Mouse (Mus musculus) spleen, adult 12 weeks (tissue): ENCODE results near the gene Ppp2r5c.

Experiments used
- DNase-seq: peaks from one replicate; pipeline ENCODE4 v3.0.0; 2022; ENCODE audit warnings: low spot score

Gene Ppp2r5c

DNA sequence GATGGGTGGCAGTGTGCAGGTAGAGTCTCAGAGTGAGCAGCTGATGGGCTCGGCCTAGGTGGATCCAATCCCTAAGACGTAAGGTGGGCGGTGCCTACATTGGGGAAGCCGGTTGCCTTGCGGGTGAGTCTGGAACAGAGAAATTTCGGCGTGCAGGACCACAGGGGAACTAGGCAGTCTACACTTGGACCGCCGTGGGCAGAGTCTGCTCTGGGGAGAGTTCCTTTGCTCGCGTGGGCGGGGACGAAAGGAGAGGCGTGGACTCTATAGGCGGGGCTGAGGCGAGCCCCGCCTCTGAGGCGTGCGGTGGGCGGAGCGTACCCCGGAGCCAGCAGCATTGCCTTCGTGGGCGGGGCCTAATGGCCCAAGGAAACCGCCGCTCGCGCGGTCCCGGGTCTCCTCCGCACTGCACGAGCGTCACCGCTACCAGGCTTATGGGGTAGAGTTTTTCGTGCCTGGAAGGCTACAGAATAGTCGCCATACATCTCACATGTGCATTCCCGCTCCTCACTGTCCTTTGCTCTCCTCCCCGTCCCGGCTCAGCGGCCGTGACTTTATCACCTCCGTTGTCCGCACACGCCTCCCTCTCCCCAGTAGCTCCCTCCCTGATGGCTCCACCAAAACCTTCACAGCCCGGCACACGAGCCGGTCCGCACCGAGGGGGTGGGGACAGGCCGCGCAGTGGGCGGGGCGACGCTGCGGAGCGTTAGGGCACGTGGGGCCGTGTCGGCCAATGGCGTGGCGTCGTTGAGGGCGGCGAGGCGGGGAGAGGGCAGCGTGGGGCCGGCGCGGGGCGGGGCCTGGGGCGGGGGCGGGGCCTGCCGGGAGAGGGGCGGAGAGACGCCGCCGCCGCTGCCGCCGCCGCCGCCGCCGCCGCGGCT is at the start of gene Ppp2r5c:
Gene Ppp2r5c (plus strand): TSS at position 831 of the 881 bp plus-strand sequence.
- peak; percentile 91 for DNase-seq

DNA sequence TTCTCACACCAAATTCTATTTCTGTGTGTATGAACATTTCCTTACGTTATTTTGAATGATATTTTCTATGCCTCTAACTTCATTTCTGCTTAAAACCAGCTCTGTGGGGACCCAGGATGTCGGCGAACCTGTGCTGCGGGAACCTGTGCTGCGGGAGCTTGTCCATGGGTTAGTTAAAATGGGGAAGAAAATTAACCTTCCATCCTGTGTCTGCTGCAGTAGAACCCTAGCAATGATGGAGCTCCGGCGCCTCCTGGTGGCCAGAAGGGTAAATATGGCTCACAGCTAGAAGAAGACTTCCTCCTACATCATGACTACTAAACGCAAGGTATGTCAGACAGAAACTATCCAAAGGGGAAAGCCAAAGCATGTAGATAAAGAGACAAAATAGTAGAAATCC is 48.6 kb upstream of the Ppp2r5c start:
- DNase-seq, result no peak

DNA sequence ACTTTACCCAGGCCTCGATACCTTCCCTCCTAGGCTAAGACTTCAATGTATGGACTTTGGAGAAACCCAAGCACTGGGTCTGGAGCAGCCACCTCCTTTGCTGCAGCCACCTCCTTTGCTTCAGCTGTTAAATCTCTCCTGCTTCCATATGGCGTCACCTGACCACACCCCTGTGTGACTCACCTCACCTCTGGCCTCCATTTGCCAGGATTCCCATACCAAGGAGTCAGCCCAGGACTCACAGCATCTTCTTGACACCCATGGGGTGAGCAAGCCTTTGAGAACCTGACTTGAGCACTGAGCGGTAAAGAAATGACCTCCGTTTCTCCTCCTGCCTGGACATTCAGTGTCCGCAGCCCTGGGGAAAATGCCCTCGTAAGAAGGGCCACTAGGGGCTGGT is 47.8 kb upstream of the Ppp2r5c start:
- DNase-seq, result no peak

DNA sequence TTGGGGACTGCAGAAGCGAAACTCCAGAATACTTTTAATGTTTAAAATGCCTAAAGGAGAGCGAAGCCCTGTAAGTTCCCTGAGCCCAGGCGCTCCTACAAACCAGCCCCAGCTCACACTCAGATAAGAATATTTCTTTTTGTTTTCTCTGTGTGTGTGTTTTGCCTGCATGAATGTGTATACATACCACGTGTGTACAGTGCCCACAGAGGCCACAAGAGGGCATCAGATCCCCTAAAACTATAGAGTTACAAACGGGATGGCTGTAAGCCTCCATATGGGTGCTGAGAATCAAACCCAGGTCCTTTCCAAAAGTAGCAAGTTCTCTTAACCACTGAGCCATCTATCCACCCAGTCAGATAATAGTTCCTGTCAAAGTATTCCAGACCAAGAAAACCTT is 46.0 kb upstream of the Ppp2r5c start:
- DNase-seq, result no peak

DNA sequence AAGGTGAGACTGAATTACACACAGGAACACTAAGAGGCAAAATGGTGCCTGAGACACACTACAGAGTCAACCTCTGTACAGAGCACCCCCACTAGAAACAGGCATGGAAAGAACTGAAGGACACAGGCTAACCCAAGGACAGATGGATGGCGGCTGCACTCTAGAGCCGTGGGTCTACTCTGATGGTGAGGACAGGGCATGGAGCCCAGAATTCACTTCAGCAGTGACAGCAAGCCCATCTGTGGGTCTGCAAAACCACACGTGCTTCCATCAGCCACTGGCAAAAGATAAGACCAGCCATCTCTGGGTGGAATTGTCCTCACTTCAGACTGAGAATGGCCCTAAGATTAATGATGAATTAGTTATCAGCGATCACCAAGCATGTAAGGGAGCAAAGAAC is 45.0 kb upstream of the Ppp2r5c start:
- DNase-seq, result no peak

DNA sequence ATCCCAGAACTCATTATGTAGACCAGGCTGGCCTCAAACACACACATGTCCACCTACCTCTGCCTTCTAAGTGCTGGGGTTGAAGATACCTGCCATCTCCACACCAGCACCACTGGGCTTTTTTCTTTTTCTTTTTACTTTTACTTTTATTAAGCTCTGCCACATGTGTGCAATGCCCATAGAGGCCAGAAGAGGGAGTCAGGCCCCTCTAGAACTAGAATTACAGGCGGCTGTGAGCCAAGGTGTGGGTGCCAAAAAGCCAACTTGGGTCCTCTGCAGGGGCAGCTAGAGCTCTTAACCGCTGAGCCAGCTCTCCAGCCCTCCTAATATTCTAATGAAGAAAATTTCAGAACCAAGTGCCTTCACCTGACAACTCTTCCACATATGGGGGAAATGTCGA is 30.7 kb upstream of the Ppp2r5c start:
- no peak for DNase-seq

DNA sequence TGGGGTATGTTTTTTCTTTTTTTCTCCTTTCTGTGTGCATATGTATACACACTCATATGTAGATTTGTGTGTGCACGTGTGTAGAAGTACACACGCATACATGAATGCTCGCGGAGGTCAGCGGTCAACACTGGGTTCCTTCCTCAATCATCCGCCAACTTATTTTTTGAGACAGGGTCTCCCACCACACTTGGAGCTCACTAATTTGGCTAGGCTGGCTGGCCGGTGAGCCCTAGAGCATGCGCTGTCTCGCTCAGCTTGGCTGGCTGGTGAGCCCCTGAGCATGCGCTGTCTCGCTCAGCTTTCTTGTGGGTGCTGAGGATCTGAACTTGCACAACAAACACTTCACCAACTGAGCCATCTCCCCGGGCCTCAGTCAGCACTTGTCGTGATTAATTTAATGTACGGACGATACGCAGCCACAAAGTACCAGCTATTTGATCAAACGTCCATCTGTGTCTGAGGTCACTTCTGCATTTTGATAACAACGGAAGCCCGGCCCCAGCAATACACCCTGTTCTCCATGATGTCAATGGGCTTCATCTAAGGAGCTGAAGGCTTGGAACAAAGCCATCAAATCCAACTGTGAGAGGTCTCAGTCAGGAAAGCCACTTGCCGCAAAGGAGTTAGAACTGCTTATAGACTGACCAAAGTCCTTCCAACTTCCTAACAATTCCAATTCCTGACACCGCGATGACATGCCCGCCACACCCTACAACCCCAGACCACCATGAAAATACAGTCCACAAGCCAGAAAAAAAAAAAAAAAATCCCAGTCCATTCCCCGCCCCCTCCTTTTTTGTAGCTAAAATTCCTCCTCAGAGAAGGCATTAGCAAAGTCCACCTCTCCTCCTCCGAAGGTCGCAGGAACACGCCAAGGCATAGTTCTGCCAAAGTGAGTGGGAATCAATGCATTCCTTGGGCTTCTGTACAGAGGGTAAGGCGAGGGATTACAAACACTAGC is 29.6 kb upstream of the Ppp2r5c start:
- DNase-seq, result no peak

DNA sequence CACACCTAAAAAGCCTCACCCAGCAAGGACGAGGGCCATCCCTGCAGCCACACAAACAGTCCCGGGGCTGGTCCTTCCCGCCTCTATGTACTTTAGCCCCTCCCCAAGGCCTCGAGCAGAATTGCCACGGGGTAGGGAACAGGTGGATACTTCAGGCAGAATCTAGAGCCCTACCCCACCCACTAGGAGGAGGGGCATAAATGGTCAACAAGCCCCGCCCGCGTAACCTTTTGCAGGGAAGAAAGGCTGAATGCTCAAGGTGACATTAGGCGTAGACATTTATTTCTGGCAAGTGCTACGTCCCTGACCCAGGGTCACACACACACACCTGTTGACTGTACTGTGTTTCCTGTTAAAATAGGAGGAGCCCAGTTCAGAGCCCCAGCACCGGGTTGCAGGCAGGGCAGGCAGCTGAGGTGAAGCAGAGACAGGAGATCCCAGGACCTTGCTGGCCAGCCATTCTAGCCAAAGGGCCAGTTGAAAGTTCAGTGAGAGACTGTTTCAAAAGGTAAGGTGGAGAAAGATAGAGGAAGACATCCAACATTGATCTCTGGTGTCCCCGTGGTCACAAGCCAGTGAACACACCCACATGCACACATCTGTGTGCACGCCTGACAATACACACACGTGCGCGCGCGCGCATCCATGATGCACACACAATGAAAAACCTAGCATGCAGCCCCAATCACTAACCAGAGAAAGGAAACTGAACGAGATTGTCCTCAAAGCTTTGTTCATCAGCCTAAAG is 28.8 kb upstream of the Ppp2r5c start:
- no peak for DNase-seq

DNA sequence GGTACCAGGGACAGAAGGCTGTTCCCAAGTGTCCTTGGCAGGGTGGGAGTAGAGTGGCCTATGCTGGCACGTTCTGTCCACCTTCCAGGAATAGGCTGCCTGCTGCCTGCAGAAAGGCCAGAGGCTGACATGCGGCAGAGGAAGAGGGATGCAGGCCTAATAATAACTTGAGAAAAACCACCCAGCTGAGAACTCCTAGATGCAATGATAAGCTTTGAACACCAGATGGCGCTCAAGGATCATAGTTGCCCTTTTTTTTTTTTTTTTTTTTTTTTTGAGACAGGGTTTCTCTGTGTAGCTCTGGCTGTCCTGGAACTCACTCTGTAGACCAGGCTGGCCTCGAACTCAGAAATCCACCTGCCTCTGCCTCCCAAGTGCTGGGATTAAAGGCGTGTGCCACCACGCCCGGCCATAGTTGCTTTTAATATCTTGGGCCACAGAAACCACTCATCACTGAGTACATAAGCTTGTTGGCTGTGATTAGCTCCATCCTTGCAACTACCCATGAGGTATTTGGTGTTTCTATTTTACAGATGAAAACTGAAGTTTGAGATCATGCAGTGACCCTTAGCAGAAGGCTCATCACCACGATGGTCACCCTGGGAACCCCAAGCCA is 28.1 kb upstream of the Ppp2r5c start:
- no peak for DNase-seq

DNA sequence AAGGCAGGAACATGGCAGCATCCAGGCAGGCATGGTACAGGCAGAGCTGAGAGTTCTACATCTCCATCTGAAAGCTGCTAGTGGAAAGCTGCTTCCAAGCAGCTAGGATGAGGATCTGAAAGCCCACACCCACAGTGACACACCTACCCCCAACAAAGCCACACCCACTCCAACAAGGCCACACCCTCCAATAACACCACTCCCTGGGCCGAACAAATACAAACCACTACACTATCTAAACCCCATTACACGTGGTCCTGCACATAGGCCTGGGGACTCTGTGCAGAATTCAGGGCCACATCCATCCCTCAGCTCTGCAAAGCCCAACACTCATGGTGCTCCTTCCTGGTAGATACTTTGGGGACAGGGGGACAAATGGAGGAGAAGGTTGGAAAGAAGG is 27.0 kb upstream of the Ppp2r5c start:
- DNase-seq, result no peak

DNA sequence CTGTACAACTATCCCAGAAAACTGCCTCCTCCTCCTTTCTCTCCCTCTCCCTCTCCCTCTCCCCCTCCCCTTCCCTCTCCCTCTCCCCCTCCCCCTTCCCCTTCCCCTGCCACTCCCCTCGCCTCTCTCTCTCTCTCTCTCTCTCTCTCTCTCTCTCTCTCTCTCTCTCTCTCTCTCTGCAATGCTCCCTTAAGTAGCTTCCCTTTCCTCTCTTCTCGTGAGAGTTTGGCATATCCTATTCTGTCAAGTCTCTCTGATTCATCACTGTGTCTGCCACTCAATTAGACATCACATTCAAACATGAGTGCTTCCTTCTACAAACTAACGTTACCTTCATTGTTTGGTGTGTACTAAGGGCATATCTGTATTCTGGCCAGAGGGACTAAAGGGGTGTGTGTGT is 25.6 kb upstream of the Ppp2r5c start:
- DNase-seq, result no peak

DNA sequence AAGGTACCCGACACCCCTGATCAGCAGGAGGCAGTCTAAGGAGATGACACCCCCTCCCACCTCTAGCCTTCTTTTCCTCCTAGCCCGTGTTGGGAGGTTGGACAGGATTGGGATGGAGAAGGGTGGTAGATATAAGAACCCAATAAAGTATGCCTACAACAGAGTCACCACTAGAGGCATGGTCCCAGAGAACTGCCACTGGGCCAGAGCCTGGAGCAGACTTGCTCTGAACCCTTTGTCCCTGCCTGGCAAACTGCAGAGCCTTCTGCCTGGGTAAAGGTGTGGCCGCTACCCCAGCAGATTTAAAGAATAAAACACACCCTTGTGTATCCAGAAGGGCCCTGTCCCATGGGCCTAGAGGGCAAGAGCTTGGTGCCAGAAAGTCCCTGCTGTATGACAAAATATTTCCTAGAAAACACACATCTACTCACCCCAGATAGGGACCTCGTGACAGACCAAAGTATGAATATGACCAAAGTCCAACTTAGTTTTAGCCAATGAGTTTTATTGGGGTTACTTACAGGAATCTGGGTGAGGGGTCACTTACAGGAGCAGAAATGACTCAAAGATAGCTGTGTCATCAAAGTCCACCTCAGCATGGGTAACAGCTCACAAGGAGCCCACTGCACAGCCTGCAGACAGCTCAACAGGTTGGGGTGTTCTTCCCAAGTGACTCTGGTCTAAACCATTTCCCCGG is 22.8 kb upstream of the Ppp2r5c start:
- DNase-seq, result no peak

DNA sequence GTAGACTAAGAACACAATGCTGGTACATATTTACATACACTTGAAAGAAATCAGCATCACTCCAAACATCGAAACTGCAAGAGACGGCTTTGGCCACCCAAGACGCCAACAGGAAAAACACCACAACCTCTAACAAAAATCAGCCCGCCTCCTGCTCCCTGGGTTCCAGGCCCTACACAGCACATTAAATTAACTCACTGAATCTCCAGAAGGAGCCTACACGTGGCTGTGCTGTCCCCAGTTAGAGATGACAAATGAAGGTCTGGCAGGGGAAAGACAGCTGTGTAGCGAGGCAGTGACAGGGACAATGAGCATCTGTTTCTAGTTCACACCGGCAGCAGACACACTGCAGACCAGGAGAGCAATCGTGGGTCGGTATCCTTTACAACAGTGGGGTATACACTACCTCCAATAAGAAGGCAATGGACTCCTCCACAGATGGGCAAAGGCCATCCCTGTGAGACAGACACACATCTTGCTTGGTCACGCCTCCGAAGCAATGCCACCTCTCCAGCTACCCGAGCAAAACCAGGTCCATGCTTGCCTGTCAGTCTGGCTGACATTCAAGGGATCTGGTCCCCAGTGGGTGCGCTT is 20.4 kb upstream of the Ppp2r5c start:
- DNase-seq, result no peak

DNA sequence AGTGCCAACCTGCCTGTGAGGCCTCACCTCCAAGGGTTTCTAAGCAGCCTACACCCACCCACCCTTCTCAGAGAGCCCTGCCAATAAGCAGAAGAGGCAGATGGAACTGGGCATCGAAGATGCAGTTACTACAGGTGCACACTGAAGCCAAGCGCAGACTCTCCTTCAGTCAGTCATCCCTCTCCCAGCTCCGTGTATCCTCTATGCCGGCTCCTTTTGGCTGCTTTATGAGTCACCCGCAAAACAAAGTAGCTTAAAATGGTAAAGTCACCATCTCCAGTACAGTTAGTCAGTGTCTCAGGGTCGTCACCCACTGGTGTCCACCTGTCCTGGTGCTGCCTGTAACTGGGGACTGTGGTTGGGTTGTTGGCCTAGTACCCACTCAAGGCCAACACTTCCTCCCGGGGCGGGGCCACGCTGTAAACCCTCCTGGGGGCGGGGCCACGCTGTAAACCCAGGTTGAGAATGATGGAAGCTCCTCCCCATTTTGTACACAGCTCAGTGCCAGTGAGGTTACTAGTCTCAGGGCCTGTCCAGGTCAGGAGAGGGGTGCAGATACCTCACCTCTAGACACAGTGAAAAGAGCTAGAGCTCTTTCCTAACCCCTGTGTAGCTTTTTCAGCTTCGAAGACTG is 17.5 kb upstream of the Ppp2r5c start:
- no peak for DNase-seq

DNA sequence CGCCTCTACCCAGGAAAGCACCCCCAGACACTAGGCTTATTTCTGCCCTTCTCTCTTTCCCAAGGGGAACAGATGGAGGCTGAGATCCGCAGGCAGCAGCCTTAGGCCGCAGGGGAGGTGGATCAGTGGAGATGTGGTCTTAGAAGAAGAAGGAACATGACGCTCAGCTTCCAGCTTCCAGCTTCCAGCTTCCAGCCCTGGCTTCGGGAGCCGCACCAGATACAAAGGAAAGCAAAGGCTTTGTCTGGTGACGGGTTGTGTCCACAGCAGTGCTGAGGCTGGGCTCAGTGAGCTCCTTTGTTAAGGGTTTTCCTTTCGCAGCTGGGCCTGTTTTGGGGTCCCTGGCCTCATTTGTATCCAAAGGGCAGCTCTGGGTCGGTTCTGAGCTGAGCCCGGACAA is 16.9 kb upstream of the Ppp2r5c start:
- no peak for DNase-seq

DNA sequence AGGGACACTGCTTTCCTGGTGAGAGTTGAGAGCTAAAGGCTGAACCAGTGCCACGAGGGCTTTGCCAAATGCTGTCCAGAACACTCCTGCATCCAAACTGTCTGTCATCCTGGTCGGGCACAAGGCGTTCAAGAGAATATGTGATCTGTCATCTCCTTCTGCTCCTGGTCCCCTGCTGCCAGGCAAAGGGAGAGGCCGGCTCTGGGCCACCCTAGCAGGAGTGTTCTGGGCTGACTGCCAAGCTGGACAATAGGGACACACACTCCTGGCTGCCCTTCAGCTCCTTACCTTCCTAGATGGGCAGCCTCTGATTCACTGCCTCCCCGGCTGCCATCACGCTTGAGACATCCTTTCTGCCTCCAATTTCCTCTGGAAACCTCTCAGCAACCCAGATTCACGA is 15.1 kb upstream of the Ppp2r5c start:
- DNase-seq, result no peak

DNA sequence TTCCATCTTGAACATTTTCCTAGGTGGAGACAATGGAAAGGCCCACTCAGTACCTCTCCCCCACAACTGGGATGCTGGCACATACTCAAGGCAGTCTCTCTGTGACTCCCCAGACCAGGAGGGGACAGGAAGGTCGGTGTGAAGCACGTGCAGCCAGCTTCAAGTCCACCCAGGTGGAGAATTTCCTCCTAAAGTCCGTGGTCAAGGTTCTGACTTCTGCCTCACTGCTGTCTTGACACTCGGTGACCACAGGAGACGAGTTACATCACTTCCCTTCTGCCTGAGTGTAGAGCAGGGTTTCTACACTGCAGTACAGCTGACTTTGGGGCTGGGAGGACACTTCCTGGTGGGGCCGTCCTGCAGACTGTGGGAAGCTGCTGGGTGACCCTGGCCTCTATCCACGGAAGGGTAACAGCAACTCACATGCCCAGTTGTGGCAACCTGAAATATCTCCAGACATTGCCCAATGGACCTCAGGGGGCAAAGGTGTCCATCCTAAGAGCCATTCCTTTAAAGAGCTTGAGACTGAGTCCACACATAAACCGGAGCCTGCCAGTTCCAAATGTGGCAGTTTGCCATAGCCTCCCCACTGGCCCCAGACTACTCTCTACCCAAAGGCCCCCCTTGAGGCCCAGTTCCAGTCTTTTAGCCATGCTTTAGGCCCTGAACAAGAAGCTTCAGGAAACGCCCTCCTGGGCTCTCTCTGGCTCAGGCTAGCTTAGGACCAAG is 10.1 kb upstream of the Ppp2r5c start:
- DNase-seq, result no peak

DNA sequence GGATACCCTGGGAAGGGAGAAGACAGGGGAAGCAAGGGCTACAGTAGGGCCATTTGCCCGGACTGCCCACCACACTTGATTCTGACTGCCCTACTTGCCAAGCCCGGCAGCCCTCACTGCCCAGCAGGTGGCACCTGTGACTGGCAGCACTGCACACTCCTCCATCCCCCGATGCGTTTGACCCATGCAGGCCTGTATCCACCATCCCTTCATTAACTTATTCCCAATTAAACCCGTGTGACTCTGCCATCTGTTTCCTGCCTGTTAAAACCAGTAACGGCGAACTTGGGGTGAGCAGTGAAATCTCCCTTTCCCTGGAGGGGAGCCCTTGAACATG is 9.6 kb upstream of the Ppp2r5c start:
- no peak for DNase-seq

DNA sequence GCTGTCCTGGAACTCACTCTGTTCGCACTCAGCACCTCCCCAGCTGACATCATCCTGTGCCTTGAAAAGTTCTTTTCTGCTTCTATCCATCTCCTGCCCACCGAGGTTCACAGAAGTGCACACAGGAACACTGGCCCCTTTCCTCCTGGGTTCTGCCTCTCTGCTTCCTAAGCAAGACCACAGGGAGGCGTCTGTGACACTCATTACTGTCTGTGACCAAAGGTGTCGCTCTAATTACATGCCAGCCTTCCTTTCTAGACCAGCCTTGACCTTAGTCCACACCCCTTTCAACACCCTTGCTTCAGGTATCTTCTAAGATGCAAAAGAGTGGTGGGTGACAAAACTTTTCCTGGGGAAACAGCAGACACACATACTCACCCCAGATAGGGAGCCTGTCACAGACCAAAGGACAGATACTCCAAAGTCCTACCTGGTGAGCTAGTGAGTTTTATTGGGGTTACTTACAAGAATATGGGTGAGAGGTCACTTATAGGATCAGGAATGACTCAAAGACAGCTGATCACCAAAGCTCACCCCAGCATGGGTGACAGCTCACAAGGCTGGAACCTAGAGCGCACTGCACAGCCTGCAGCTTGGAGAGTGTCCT is 8.4 kb upstream of the Ppp2r5c start:
- no peak for DNase-seq
